Mouse (Mus musculus) right cerebral cortex, postnatal 14 days (tissue): ENCODE measurements at regions not wholly inside any gene's neighbourhood (a gene's known extent, or its start where the extent isn't known, plus 50 kb on each side); places are given as distances from the start of the nearest gene placed in this dataset.

Experiments
- DNase-seq: peaks from one replicate; pipeline ENCODE4 v3.0.0; 2022

DNA sequence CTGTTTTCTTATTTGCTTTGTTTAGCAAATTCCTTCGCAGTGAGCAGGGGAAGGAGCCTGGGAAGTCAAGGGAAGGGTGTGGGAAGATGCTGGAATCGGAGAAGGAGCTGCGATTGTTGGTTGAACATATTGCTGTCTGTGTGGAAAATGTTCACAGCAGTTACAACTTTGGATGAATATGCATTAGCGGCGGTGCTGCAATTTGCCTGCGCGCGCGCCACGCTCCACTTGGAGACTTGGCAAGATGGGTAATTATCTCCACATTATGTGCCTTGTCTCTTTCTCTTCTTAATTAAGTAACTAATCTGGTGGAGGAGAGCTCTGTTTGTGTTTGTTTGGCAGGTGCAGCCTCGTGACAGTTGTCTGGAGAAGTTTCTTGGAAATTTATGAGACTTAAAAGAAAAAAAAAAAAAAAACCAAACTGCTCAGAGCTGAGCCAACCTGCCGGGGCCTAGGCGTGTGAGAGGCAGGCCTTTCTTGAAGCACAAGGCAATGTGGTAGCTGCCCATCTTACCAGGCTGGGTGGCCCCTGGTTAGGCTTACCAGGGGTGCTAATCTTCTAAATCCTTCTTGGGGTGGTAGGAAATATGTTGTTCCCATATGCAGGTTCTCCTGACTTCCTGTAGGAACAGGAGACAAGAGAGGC, 279.2 kb upstream of the Tle3 start:
- DNase-seq = peak; percentile 54

DNA sequence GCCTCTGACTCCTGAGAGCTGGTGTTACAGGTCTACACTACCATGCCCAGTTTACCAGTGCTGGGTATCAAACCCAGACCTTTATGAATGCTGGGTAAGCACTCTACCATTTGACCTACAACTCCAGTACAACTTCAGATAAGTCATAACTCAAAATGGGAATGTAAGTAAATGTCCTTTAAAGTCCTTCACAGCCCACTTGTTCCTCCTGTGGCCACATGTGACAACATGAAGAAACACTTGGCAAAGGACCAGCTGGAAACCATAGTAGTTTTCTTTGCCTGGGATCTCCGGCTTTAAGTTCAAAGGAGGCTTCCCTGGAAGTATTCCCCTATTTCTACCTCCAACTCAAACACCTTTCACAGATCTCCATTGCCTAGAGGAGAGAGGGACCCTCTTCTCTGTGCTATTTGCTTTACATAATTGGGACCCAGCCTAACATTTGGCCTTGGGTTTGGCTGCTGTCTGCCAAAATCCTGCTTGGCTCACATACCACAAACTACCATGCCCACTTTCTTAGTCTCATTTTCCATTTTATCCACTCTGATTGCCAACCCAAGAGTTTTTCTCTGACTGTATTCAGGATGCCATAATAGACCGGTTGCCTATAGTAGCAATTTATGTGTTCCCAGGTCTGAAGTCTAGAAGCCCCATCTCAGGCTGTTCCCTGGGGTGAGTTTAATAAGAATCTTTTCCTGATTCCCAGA, 276.9 kb upstream of the Tle3 start:
- no peak for DNase-seq

DNA sequence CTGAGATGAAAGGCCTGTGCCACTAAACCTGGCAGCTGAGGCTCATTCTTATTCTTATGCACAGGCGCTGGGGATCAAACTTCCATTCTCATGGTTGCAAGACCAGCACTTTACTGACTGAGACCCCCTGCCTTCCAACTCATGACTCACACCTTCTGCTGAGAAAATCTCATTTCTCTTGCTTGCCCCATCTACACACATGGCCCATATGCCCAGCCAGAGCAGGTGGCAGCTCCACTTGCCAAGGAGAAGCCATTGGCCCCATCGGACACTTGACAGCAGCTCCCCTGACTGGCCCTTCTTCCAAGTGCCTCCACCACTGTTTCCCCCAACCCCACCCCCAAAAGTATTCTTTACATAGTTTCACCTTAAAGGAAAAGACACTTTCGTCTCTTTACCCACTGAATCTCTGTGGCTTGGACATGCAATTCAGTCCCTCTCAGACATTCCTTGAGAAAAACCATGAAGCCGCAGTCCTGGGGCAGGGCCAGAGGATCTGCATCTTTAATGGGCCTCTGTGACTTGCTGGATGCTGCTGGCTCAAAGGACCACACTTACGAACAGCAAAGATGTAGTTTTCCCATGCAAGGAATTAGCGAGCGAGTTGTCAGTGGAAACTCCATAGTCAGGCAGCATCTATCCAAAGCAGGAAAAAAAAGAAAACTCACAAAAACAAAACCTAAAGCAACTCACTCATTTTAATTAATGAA, 270.3 kb upstream of the Tle3 start:
- DNase-seq = no peak

DNA sequence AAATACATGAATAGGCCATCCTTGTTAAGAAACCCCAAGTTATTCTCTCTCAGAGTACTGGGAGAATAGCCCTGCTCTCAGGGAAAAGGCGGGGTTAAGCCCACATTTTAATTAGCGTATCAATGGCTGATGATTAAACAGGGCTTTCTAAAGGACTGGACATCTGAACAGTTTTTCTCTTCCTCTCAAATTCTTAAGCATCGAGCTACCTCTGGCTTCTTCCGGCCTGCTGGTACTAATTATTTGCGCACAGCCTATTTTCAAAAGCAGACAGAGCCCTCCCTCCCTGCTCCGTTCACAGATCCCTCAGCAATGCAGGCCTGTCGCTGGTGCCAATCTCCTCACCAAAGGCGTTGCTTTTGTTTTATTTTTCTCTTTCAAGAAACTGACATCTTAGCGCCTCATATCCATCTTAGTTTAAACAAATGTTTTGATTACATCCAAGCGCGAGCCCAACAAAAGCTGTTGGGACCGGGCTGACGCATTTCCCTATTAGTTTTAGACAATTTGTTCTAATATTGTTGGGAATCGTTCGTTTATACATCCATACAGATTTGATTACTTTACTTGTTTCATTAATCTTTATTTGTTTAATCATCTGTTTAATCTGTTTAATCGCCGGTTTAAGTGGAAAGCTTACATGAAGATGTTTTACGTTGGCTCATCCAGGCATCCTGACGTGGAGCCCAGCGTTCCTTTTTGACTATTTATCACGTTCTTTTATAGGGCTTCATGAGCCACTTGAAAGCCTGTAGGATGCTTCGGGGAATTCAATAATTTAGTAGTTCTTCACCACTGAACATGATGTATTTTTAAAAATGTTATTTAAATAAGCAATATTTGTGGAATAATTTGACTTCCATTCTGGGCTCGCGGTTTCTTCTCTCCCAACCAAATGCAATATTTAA, 269.5 kb upstream of the Tle3 start:
- DNase-seq = no peak

DNA sequence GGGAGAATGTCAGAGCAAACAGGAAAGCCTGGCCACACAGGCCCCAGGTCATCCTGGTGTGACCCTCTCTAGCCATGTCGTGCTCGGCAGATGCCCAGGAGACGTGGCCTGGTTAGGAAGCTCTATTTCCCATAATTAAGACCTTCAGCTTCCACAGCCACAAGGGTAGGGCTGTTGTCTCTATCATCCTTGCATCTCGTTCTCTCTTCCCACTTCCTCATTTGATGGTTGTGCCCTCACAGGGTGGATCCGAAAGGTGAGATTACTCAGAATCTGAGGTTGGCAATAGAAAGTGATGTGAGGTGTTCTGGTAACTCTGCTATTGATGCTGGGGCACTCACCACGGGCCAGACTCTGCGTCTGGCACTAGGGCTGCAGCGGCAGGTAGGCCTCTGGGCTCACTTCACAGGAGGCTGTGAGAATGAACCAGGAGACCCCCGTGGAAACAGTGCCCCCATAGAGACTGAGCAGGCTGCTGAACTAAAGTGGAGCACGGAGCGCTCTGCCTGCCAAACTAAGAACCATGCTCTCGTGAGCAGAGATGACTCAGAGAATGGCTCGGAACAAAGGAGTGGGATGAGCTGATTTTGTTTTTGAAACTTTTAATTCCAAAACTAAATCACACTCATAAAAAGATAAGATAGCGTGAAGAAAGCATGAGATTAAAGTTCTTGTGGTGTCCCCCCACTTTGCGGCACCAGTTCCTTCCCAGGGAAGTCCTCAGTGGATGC, 266.5 kb upstream of the Tle3 start:
- no peak for DNase-seq

DNA sequence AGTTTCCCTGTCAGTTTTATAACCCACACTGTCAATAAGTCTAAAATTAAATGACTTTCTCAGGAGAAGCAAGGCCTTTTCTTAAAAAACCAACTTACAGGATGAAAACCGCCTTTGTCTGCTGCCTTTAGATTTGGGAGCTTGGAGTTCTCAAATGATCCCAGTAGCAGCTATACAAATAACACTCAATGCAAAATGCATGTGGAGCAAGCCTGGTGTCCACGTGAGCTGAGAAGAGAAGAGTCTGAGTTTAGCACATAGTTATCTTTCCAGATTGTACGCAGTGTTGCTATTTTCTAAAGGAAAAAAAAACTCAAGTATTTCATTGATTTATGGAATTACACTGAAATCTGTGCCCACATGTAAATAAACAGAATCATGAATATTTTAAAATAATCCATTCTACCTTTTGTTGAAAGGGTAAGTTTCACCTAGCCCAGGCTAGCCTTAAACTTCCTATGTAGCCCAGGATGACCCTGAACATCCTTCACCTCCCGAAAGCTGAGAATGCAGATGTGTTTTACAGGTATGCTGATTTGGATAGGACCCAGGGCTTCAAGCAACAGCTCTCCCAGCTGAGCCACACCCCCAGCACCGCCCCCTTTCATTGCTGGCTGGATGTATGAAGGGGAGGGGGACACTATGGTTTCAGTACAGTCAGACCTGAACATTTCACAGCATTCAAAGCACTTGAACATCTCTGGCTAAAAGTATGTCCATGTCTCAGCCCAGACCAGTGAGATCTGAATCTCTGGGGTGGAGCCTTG, 262.5 kb upstream of the Tle3 start:
- DNase-seq = peak; percentile 33

DNA sequence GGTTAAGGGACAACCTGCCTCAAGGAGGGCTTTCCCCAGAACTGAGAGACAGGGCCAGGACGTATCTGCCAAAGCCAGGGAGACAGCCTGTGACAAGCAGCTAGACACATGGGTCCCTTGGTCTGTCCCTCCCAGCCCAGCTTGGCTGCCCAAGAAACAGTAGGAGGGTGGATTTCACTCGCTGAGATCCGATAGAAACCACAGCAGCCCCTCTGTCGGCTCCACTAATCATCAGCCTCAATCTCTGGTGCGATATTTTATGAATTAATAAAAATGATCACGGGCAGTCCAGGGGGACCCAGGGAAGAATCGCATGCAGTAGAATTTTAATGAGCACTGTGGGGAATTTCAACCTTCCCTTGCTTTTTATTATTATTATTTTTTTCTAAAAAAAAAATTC, 261.0 kb upstream of the Tle3 start:
- DNase-seq = no peak

DNA sequence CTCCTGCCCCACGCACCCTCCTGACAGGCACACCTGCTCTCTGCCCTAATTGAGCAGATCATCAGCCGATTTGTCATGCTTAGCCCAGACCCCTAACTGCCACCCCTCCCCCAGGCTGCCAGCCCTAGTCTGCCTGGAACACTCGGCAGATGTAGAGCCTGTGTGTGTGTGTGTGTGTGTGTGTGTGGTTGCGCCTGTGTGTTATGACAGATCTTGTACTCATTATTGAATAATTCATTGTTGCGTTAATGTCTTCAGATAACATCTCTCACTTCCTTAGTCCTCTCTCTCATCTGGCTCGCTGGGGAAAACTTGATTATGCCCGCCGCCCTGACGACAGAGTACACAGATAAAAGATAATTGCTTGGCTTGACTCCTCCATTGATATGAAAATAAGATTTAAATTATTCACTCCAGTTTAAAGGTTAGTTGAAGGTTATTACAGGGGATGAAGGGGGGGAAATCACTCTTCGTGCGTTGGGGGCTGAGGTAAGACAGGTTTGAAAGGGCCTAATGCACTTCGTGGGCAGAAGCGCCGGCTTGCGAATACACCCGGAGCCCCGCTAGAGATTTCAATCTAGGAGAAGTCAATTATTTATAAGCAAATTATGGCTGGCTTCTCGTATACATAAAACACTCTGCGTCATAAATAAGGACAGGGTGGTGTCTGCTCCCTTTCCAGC, 260.3 kb upstream of the Tle3 start:
- no peak for DNase-seq

DNA sequence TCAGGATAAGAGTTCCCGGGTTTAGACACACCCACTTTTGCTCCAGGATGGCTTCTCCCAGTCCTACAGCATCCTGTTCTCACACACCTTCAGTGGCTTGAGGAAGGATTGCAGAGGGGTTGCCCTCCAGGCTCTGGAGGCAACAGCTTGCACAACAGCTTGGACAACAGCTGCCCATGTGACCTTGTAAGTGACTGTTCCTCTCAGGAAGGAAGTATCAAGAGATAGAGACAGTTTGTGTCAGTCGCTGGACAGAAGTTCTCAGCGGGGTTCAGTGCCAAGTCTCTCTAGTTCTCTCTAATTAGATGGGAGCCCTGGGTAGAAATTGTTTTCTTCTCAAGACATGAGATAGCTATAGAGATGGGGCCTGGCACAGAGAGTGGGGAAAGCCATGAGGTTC, 252.9 kb upstream of the Tle3 start:
- no peak for DNase-seq

DNA sequence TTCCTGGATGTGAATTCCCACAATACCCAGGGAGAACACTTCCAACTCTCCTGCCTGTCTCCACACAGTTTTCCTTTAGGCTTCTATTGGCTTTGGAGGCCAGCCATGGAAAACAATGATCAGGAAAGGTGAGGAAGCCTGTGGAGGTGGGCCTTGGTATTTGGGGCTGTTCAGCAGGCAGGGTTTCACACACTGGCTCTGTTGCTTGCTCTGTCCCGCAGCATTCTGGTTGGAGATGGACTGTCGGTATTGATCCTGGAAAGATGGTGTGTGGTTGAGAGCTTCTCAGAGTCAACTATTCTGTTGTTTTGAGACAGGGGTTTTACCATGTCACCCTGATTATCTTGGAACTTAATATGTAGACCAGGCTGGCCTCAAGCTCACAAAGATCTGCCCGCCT, 251.6 kb upstream of the Tle3 start:
- DNase-seq = no peak

DNA sequence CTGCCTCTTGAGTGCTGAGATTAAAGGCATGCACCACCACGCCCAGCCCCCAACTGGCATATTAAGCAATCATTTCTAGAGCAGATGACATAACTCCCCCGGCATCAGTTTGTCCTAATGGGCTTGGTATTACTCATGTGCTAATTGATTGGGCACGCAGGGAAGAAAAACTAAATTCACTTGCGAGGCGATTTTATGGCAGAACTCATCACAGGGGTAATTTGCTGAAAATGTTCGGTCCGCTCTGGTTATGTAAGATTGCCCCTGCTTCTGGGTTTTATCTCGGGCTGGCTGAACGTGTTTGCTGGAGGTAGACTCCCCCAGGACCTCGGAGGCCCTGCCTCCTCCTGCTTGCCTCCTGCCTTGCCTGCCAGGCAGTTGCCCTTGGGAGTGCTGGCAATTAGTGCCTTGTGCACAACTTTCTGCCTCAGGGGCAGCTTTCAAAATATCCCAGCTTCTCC, 251.2 kb upstream of the Tle3 start:
- no peak for DNase-seq

DNA sequence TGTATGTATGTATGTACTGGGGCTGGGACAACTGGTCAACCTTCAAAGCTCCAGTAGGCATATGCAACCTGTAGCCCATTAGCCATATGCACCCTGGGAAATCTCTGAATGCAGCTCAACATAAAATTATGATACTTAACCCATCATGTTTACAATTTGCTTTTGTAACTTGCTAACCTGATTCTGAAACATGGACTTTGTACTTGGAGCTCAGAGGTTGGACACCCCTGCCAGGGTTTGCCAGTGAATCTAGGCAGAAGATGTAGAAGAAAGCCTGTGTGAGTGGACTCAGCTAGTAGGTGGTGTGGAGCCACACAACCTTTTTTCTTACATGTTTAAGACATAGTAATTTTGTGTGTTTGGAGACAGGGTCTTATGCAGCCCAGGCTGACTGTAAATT, 248.7 kb upstream of the Tle3 start:
- DNase-seq = no peak

DNA sequence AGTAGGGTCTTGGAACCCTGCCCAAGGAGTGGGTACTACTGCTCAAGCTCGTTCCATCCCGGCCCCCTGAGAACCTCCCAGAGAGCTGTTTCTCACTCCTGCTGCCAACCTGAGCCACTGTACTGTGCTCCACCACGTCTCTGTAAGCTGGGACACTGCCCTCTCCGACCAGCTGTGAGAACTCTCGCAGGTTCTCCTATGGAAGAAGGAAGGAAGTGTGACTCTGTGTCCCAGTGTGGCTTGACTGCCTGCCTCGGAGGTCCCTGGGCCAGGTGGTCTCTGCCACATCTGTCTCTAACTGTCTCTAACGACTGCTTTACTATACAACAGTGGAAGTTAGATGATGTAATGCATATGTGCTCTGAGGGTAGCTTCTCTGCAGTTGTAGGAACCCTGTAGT, 246.4 kb upstream of the Tle3 start:
- DNase-seq = no peak

DNA sequence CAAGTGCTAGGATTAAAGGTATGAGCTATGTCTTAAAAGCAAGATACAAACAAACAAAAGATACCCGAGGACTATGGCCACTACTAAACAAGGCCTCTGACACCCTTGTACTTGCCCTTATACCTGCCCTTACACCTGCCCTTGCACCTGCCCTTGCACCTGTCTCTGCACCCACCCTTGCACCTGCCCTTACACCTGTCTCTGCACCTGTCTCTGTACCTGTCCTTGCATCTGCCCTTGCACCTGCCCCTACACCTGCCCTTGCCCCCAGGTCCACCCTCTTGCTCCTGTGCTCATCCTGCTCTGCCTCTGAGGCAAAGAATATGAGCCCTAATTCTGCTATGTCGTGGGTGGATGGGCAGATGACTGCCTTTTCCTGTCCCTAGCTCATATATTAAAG, 244.1 kb upstream of the Tle3 start:
- no peak for DNase-seq

DNA sequence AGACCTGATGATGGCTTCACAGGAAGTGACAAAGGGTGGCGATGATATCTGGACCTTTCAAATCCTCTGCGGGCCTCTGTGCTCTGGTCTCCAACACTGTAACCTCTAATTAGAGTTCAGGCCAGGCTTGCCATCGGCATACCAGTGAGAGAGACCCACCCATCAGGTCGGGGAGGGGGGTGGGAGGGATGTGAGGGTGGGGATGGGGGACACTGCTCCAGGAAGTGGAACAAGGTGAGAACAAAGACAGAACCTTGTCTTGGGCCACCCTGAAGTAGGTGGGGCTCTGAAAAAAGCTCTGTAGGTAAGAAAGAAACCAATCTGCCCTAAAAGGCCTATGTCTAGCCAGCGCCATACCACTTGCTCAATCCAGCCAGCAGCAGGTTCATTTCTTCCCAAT, 243.0 kb upstream of the Tle3 start:
- no peak for DNase-seq

DNA sequence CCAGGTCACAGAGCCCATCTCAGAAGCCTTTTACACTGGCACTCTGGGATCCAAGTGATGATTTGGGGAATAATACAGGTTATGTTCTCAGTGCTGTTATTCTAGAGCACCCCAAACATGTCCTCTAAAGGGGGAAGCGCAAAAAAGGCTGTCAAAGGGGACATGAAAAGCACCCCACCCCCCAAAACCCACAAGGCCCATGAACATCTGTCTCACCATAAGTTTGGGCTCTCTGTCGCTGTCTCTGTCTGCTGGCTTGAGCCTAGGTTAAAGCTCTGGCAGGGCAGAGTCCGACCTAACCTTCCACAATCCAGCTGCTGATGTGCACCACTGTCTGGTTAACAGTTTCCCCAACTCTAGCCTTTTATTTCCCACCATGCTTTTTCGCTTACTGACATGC, 241.3 kb upstream of the Tle3 start:
- DNase-seq = no peak

DNA sequence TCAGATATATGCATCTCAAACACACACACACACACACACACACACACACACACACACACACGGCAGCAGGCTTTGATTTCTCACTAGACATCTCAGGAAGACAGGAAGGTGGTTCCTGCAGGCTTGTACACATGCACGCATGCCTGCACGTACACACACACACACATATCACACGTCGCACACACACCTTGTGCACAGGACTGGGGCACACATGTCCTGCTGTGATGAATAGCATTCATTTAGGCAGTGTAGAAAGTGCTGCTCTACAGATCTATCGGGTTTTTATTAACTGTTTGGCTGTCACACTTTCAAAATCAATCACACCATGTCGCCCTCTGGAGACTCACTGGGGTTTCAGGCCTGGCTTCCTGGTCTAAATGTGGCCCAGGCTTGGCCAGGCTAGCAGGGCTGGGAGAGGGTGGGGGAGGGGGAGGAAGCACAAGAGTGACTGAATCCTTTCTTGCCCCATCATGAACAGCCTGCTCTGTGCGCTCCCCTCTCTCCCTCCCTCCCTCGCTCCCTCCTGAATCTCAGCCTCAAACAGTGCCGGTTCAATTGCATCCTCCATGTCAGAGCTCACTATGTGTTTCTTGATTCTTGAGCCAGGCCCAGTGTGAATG, 236.8 kb upstream of the Tle3 start:
- peak; percentile 14 for DNase-seq

DNA sequence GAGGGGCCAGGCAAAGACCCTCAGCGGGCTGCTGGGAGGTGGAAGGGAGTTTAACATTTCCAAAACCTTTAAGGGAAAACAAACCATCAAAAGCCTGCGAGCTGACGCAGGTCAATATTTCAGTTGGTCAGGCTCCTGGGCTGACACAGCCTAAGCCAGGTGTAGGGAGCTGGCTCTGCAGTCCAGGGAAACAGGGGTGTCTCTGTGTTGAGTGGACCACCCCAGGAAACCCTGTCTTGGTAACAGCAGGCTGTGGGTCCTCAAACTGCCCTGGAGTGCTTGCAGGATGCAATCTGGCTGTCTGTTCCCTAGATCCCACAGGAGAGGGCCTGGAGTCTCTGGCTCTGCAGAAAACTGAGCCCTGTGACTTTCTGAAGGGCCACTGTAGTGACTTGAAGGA, 236.2 kb upstream of the Tle3 start:
- DNase-seq = no peak

DNA sequence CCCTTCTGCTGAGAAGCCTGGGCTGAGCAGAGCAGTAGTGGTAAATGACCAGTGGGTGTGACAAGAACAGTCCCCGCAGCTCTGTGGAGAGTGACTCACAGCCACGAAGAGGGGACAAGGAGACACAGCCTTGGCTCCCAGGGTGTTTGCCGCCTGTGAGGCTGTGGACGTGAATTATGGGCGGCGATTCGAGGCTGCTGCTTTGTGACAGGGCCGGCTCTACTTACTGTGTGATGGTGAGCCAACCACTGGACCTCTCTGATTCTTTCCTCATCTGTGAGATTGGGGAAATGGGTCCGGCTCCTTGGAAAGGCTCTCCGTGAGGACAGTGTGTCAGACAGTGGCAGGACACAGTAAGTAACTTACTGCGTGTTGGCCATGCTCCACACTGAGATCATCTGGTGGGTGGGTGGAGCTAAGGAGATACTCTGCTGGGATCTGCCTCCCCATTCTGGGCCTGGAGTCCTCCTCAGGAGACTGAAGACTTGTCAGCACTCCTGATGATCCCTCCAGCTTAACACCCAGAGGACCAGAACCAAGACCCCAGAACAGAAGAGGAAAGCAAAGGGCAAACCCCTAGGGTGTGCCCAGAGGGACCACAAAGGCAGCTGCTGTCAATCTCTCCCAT, 233.3 kb upstream of the Tle3 start:
- DNase-seq = no peak

DNA sequence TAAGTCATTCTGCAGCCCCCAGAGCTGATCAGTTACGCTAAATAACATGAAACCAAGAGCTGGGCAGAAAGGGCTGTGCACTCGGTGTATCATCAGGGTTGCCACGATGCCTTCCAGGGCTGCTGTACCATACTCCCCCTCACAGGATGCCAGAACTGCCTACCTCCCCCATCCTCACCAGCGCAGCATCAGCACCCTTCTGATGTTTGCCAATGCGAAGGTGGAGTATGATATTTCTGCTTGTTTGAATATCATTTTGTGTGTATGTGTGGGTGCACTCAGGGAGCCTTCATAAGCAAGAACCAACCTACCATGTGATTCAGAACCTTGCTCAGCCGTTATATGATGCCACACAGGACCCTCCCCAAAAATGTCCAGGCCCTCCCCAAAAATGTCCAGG, 229.1 kb upstream of the Tle3 start:
- DNase-seq = no peak
